Mouse (Mus musculus) midbrain, embryonic 12.5 days (tissue): Measurements from ENCODE around the gene Aldh5a1. TPM values are rescaled to one million over a fixed set of nuclear protein-coding genes. Genes with fewer than 3 reads are reported as not detected.

ENCODE experiments used
- ATAC-seq: fragments of 200-750 bp; cut with Nextera tagmentation; 2 replicates; pipeline ENCODE4 v1.8.0; 2017; ENCODE audit warnings: low read depth, moderate TSS enrichment, moderate library complexity; ENCODE audit not compliant: low FRiP score
- H3K27ac ChIP-seq: fragments of 300-500 bp; sonication (generic); replicated peaks from 2 replicates; pipeline ENCODE4 v1.5.1; 2016; ENCODE audit warnings: mild to moderate bottlenecking
- H3K27me3 ChIP-seq: fragments of 300-500 bp; sonication (generic); 2 replicates; pipeline ENCODE4 v1.6.1; 2016; ENCODE audit warnings: mild to moderate bottlenecking
- H3K36me3 ChIP-seq: fragments of 300-500 bp; sonication (generic); 2 replicates; pipeline ENCODE4 v1.6.1; 2016
- H3K4me1 ChIP-seq: fragments of 300-500 bp; sonication (generic); 2 replicates; pipeline ENCODE4 v1.6.1; 2016
- H3K4me2 ChIP-seq: fragments of 300-500 bp; sonication (generic); replicated peaks from 2 replicates; pipeline ENCODE4 v1.6.1; 2016; ENCODE audit warnings: mild to moderate bottlenecking, moderate library complexity
- H3K4me3 ChIP-seq: fragments of 300-500 bp; sonication (generic); 2 replicates; pipeline ENCODE4 v1.5.1; 2016; ENCODE audit warnings: mild to moderate bottlenecking
- H3K9ac ChIP-seq: fragments of 300-500 bp; sonication (generic); replicated peaks from 2 replicates; pipeline ENCODE4 v1.6.1; 2016; ENCODE audit warnings: mild to moderate bottlenecking, moderate library complexity
- H3K9me3 ChIP-seq: fragments of 300-500 bp; sonication (generic); 2 replicates; pipeline ENCODE4 v1.6.1; 2016; ENCODE audit warnings: mild to moderate bottlenecking
- WGBS: fragments of 180-500 bp; shearing (Covaris S2); methylation state at CpG from one replicate; pipeline ENCODE4 v1.1.7; 2016; 5-methylcytosine and 5-hydroxymethylcytosine counted together
- polyA plus RNA-seq: library from polyadenylated mRNA; unstranded; fragments of >200 nt; fragmentation: Nextera tagmentation; extraction: Ambion mirVana; gene quantifications from 2 replicates; pipeline ENCODE4 v1.2.1, GENCODE M21; 2016

Aldh5a1 gene
- polyA plus RNA-seq, 1 experiment from 2014 or later: 9.9 TPM

DNA sequence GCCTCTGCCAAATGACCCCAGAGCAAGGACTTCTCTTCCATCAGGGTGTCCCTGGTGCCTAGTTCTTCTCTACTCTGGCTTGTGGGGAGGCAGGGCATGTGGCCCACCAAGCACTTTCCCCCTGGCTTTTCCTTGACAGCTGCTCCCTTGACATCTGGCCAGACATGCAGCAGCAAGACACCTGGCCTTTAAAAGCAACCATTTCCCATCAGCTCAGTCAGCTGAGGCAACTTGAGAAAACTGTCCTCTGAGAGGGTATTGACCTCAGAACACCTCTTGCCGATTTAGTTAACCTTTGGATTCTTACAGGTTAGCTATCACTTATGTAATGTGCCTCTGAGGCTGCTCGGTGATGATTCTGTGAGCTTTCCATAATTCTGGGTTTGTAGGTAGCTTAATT is 43.6 kb downstream of the Aldh5a1 start:
- Histone ChIP-seq H3K4me3 (no peak overlapping the region), H3K27ac (no peak overlapping the region), H3K27me3 (no peaks in the 10 kb centered on the region), H3K4me1 (no peaks in the 10 kb centered on the region), H3K9ac (no peak overlapping the region), H3K9me3 (no peaks in the 10 kb centered on the region), H3K36me3 (no peaks in the 10 kb centered on the region), H3K4me2 (no peak overlapping the region)
- WGBS: 90% methylated on average over 2 of the region's 2 CpGs
- no peak for ATAC-seq

DNA sequence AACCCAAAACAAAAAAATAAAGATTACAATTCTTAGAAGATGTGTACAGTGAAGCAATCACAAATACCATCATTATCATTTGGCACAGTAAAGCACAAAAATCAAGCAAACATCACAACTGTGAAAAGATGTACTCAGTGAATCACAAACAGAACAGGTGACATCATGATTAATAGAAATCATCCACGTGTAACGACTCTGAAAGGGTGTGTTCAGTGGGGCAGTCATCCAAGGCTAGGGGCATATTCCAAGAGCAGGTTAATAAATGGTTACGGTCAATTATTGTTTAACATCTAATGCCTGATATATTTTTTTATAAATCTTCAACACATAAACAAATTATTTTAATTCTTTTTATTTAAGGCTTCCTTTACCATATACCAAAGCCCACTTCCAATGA is 44.9 kb downstream of the Aldh5a1 start:
- ATAC-seq: no peak
- Histone ChIP-seq H3K36me3 (no peaks in the 10 kb centered on the region), H3K9me3 (no peaks in the 10 kb centered on the region), H3K27ac (no peak overlapping the region), H3K27me3 (no peaks in the 10 kb centered on the region), H3K9ac (no peak overlapping the region), H3K4me2 (no peak overlapping the region), H3K4me1 (no peaks in the 10 kb centered on the region), H3K4me3 (no peak overlapping the region)
- 95% methylated on average over 3 of the region's 3 CpGs for WGBS

DNA sequence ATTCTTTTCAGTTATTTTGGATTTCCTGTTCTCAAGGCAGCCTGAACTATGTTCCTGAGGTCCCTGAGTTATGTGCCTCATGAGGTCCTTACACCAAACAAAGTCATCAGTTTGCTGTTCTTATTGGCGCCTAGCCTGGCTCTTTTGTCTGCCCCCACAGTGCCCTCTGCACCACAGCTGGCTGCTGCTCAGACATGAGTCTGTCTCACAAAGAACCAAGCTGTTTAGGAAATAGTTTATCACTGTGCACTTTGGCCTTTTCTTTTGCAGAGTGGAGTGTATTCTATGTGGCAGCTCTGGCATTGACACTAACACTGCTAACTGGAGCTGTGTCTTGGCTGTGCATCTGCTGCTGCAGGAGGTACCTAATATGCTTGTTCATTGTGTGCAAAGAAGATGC is 47.9 kb downstream of the Aldh5a1 start:
- no peaks in the 10 kb centered on the region for H3K36me3 ChIP-seq
- 57% methylated on average over 1 of the region's 1 CpGs for WGBS
- no peak overlapping the region for H3K9ac ChIP-seq
- H3K4me1 ChIP-seq: no peaks in the 10 kb centered on the region
- no peak overlapping the region for H3K4me2 ChIP-seq
- ATAC-seq: no peak
- no peak overlapping the region for H3K27ac ChIP-seq
- H3K27me3 ChIP-seq: no peaks in the 10 kb centered on the region
- no peaks in the 10 kb centered on the region for H3K9me3 ChIP-seq
- no peak overlapping the region for H3K4me3 ChIP-seq

DNA sequence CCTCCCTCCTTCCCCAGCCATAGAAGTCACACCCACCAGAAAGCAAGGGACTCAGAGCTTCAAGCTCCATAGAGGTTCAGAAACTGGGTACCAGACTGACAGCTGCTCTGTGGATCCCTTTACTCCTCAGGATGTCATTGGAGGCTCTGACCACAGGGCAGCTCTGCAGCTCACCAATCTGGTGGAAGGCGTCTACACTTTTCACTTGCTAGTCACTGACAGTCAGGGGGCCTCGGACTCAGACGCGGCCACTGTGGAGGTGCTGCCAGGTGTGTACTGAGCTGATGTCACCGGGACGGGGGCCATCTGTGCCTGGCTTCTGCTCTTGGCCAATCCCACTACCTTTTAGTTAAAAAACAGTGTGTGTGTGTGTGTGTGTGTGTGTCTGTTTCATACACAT is 55.0 kb downstream of the Aldh5a1 start:
- H3K36me3 ChIP-seq: no peaks in the 10 kb centered on the region
- H3K9ac ChIP-seq: no peak overlapping the region
- H3K27ac ChIP-seq: no peak overlapping the region
- no peaks in the 10 kb centered on the region for H3K9me3 ChIP-seq
- no peak overlapping the region for H3K4me2 ChIP-seq
- ATAC-seq: no peak
- H3K4me1 ChIP-seq: no peaks in the 10 kb centered on the region
- no peaks in the 10 kb centered on the region for H3K27me3 ChIP-seq
- WGBS: 91% methylated on average over 6 of the region's 6 CpGs
- no peak overlapping the region for H3K4me3 ChIP-seq

DNA sequence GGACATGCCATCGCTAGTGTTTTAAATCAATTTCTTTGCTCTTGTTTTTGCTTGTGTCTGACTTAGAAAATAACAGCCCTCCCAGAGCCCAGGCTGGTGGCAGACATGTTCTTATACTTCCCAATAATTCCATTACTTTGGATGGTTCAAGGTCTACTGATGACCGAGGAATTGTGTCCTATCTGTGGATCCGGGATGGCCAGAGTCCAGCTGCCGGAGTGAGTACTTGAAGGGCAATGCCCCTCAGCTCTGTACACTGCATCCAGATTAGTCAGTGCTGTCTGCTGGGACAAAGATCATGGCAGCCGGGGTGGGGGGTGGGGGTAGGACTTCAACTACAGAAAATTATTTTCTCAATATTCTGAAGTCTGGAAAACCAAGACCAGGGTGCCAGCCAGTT is 56.8 kb downstream of the Aldh5a1 start:
- H3K27ac ChIP-seq: no peak overlapping the region
- H3K4me1 ChIP-seq: no peaks in the 10 kb centered on the region
- H3K4me3 ChIP-seq: no peak overlapping the region
- no peak for ATAC-seq
- no peaks in the 10 kb centered on the region for H3K36me3 ChIP-seq
- no peaks in the 10 kb centered on the region for H3K27me3 ChIP-seq
- no peak overlapping the region for H3K9ac ChIP-seq
- H3K4me2 ChIP-seq: no peak overlapping the region
- no peaks in the 10 kb centered on the region for H3K9me3 ChIP-seq
- WGBS: 87% methylated on average over 5 of the region's 5 CpGs

DNA sequence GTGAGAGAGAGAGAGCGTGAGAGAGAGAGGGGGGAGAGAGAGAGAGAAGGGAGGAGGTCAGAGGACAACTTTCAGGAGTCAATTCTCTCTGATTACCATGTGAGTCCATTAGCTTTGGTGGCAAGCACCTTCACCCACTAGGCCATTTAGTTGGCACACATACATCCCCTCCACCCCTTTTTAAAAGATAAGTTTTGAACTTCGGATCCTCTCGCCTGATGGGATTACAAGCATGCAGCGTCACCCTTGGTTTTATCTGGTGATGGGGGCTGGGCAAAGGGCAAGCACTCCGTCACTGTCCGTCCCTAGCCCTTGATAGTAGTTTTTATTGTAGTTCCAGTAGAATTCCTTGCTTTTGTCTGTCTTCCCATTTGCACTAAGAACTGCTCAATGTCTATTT is 57.3 kb downstream of the Aldh5a1 start:
- H3K27me3 ChIP-seq: no peaks in the 10 kb centered on the region
- H3K4me3 ChIP-seq: no peak overlapping the region
- 89% methylated on average over 6 of the region's 6 CpGs for WGBS
- H3K9me3 ChIP-seq: no peaks in the 10 kb centered on the region; the same call in 1 of the 2 replicates
- no peaks in the 10 kb centered on the region for H3K4me1 ChIP-seq
- no peaks in the 10 kb centered on the region for H3K36me3 ChIP-seq
- H3K9ac ChIP-seq: no peak overlapping the region
- no peak overlapping the region for H3K4me2 ChIP-seq
- no peak overlapping the region for H3K27ac ChIP-seq
- no peak for ATAC-seq

DNA sequence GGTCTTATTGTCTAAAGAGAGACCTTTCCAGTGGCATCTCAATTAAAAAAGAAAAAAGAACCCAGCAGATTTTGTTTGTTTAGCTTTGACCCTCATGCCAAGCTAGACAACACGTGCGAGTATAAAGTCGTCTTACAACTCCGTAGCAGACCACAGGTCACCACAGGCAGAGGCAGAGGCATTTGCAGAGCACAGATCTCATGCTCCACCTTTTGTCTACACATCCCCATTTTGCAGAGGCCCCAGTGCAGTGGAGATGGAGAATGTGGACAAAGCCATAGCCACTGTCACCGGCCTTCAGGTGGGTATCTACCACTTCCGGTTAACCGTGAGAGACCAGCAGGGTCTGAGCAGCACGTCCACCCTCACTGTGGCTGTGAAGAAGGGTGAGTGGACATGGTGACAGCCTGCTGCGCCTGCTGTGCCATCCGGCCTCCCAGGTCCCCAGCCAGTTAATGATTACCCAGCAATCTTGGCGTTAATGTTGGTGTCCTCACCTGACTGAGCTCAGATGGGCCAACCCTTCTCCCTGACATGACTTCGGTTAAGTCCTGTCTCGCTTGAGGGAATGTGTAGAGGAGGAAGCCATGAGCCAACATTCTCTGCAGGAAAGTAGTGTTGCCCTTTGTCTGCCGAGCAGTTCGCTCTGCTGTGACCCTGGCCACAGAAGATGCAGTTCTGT is 58.0 kb downstream of the Aldh5a1 start:
- Histone ChIP-seq H3K27me3 (no peaks in the 10 kb centered on the region), H3K27ac (no peak overlapping the region), H3K9me3 (no peaks in the 10 kb centered on the region; the same call in 1 of the 2 replicates), H3K4me3 (no peak overlapping the region), H3K36me3 (no peaks in the 10 kb centered on the region), H3K9ac (no peak overlapping the region), H3K4me2 (no peak overlapping the region), H3K4me1 (no peaks in the 10 kb centered on the region)
- 90% methylated on average over 15 of the region's 15 CpGs for WGBS
- ATAC-seq: no peak

DNA sequence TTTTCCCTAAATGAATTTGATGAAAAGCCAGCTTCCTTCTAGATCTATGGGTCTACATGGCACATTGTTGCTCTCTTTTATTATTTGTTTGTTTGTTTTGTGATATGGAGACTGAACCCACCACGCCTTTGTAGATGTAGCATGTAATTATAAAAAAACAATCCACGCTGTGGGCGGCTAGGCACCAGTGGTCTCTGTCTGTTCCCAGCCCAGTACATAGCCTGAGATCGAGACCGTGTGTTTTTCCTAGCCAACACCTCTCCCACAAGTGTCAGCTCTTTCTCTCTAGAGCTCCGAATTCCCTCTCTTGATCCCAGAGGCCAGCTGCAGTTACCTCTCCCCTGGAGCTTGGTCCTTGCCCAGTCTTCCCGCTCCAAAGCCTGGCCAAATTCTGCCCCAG is 69.2 kb downstream of the Aldh5a1 start:
- Histone ChIP-seq H3K27me3 (no peaks in the 10 kb centered on the region), H3K4me1 (no peaks in the 10 kb centered on the region), H3K27ac (no peak overlapping the region), H3K4me2 (no peak overlapping the region), H3K36me3 (no peaks in the 10 kb centered on the region), H3K9me3 (no peaks in the 10 kb centered on the region), H3K9ac (no peak overlapping the region), H3K4me3 (no peak overlapping the region)
- 91% methylated on average over 7 of the region's 7 CpGs for WGBS
- ATAC-seq: no peak

DNA sequence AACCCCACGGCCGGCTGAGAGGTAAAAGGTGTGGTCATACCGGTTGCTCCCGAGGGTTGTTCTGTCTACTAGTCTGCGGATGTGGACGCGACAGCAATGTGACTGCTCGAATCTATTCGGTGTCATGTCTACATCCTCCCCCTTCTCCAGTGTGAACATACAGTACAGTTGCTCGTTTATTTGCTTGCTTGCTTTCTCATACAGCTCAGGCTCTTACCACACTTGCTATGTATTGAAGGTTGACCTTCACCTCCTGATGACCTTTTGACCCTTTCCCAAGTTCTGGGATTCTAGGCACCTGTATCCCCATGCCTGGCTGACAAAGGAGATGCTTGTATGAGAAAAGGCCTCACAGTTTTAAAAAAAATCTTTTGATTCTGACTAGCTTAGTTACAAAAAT is 69.7 kb downstream of the Aldh5a1 start:
- Histone ChIP-seq H3K27ac (no peak overlapping the region), H3K9ac (no peak overlapping the region), H3K27me3 (no peaks in the 10 kb centered on the region), H3K4me1 (no peaks in the 10 kb centered on the region), H3K4me3 (no peak overlapping the region), H3K9me3 (no peaks in the 10 kb centered on the region), H3K36me3 (no peaks in the 10 kb centered on the region), H3K4me2 (no peak overlapping the region)
- WGBS: 91% methylated on average over 10 of the region's 10 CpGs
- no peak for ATAC-seq

DNA sequence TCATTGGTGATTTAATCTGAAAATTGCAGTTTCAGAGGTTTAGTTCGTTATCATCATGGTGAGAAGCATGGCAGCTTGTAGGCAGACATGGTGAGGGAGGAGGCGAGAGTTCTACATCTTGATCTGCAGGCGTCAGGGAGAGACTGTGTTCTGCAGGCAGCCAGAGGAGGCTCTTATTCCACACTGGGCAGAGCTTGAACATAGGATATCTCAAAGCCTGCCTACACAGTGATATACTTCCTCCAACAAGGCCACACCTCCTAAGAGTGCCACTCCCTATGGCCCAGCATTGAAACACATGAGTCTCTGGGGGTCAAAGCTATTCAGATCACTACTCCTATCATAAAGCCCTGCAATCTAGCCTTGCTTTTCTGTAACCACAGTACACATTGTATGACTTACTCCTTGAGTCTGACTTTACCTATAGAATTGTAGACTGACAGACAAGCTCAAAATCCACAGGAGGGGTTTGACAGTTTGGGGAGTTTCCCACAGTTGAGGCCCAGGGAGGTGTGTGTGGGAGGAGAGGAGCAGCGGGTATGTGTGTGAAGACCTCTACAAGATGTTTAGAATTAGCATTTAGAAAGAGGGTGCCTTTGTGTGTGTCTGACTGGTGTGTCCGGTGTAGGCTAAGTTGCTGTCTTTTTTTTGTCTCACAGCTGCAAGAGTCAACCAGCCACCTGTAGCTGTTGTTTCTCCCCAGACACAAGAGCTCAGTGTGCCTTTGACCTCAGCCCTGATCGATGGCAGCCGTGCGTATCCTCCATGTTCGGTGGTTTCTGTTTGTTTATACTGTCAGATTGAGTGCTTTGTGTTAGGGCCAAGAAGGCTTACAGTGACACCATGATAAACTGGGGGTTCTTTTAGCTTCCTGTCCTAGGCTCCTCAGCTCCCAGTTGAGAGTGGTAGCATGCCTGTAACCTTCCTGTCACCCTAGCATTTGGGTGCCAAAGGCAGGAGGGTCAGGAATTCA is 70.7 kb downstream of the Aldh5a1 start:
- Histone ChIP-seq H3K4me2 (no peak overlapping the region), H3K36me3 (no peaks in the 10 kb centered on the region), H3K27ac (no peak overlapping the region), H3K27me3 (no peaks in the 10 kb centered on the region), H3K9ac (no peak overlapping the region), H3K4me3 (no peak overlapping the region), H3K4me1 (0 out of 2 replicates have a peak, but pooled peaks cover 3% of the 10 kb centered on the region), H3K9me3 (no peaks in the 10 kb centered on the region)
- WGBS: 71% methylated on average over 9 of the region's 9 CpGs
- ATAC-seq: no peak

DNA sequence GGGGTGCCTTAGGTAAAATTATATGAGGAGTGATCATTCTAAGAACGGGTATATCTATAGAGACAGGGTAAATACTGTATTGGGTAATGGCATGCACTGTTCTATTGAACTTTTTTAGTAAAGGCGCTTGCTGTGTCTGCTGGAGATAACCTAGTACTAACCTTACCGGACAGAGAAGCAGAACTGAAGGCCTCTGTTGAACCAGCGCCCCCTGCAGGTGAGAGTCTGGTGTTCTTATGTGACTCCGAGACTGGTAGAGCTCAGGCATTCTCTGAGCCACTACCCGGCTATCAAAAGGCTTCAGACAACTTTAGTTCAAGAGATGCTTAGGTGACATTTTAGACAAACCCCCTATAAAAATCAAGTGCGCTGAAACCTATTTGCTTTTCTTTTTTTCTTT is 74.9 kb downstream of the Aldh5a1 start:
- Histone ChIP-seq H3K36me3 (no peaks in the 10 kb centered on the region), H3K4me3 (no peak overlapping the region), H3K27me3 (no peaks in the 10 kb centered on the region), H3K4me1 (0 out of 2 replicates have a peak, but pooled peaks cover 3% of the 10 kb centered on the region), H3K9ac (no peak overlapping the region), H3K27ac (no peak overlapping the region), H3K9me3 (no peaks in the 10 kb centered on the region), H3K4me2 (no peak overlapping the region)
- no peak for ATAC-seq
- WGBS: 62% methylated on average over 7 of the region's 7 CpGs

DNA sequence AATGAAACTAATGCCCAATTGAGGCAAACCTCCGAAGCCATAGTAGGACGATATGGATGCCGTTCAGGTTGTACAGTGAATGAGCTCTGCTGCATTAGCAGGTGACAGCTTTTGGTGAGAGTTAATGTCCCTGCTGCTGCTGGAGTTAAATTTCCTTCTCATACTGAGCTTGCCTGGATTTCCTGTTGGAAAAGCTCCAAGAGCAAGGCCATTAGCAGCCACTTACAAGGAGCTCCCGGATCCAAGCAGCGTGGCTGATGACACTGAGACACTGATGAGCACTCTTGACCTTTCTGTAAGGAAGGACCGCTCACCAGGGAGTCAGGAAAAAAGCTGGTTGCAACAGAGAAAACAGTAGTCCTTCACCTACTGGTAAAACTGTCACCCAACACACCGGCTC is 75.4 kb downstream of the Aldh5a1 start:
- 88% methylated on average over 7 of the region's 7 CpGs for WGBS
- no peaks in the 10 kb centered on the region for H3K36me3 ChIP-seq
- H3K4me2 ChIP-seq: no peak overlapping the region
- H3K4me1 ChIP-seq: 0 out of 2 replicates have a peak, but pooled peaks cover 3% of the 10 kb centered on the region
- no peak overlapping the region for H3K27ac ChIP-seq
- H3K9me3 ChIP-seq: no peaks in the 10 kb centered on the region
- H3K27me3 ChIP-seq: no peaks in the 10 kb centered on the region
- ATAC-seq: no peak
- H3K4me3 ChIP-seq: no peak overlapping the region
- no peak overlapping the region for H3K9ac ChIP-seq
